Mouse (Mus musculus) activated CD4-positive, CD25-positive, alpha-beta regulatory T cell (primary cell): ENCODE results near the gene Igflr1. TPM values are rescaled to one million over a fixed set of nuclear protein-coding genes. Genes with fewer than 3 reads are reported as not detected.

Experiments used
- polyA plus RNA-seq, 2 experiments: library from polyadenylated mRNA; unstranded; fragments of 100-300 nt; shearing (Covaris generic); gene quantifications; one replicate each; pipeline ENCODE4 v1.2.1; 2017

Gene Igflr1
- polyA plus RNA-seq: 100 to 1,000 TPM in 1 of 2 experiments, 10 to 100 TPM in 1; 66.2 to 268 TPM

GRCm38 (mm10) chr7:30564970-30565571 lies at the start of gene Igflr1:
Gene Igflr1 (plus strand): TSS chr7:30565427.

GRCm38 (mm10) chr7:30534633-30535577 lies 30.3 kb upstream of the Igflr1 start, which contains the start of gene Arhgap33:
Gene Arhgap33 (minus strand): TSS chr7:30535060.

GRCm38 (mm10) chr7:30552102-30553020 lies 12.9 kb upstream of the Igflr1 start, which contains the start of the genes Hspb6 and Proser3:
Gene Hspb6 (plus strand): TSS chr7:30552178.
Gene Proser3 (minus strand): TSS chr7:30552299.

GRCm38 (mm10) chr7:30559443-30559954 lies 5.7 kb upstream of the Igflr1 start, which contains the start of gene Lin37:
Gene Lin37 (minus strand): TSS chr7:30559838.

GRCm38 (mm10) chr7:30563117-30563905 lies 1.9 kb upstream of the Igflr1 start, which contains the start of the genes U2af1l4, Gm49396 and Psenen:
Gene U2af1l4 (plus strand): TSS chr7:30563301.
Gene Gm49396 (plus strand): TSS chr7:30563344.
Gene Psenen (minus strand): TSS chr7:30563627.

GRCm38 (mm10) chr7:30588676-30589434 lies 23.6 kb downstream of the Igflr1 start, which contains the start of gene Kmt2b:
Gene Kmt2b (minus strand): TSS chr7:30588726.

GRCm38 (mm10) chr7:30598786-30599185 lies 33.6 kb downstream of the Igflr1 start, which contains the start of gene Zbtb32:
Gene Zbtb32 (minus strand): TSS chr7:30598909.

GRCm38 (mm10) chr7:30612654-30613402 lies 47.6 kb downstream of the Igflr1 start, which contains the start of gene Upk1a:
Gene Upk1a (minus strand): TSS chr7:30612847.

Other genes starting within 250 kb of the Igflr1 start
- gene E130208F15Rik, start 243.7 kb upstream of the Igflr1 start, polyA plus RNA-seq: not detected
- 10 to 100 TPM; 32.0 to 75.5 TPM for gene Sdhaf1, start 241.5 kb upstream of the Igflr1 start, polyA plus RNA-seq
- not detected for gene Lrfn3, start 202.7 kb upstream of the Igflr1 start, polyA plus RNA-seq
- gene Tyrobp, start 151.7 kb upstream of the Igflr1 start, polyA plus RNA-seq: 10 to 100 TPM in 1 of 2 experiments, 1 to 10 TPM in 1; 7.1 to 32.2 TPM
- 100 to 1,000 TPM; 470 to 543 TPM for gene Hcst, start 145.6 kb upstream of the Igflr1 start, polyA plus RNA-seq
- 10 to 100 TPM; 78.6 to 95.9 TPM for gene Nfkbid, start 143.7 kb upstream of the Igflr1 start, polyA plus RNA-seq
- 10 to 100 TPM; 10.8 to 23.2 TPM for gene Aplp1, start 119.9 kb upstream of the Igflr1 start, polyA plus RNA-seq
- not detected for gene Kirrel2, start 107.7 kb upstream of the Igflr1 start, polyA plus RNA-seq
- not detected for gene Nphs1, start 107.1 kb upstream of the Igflr1 start, polyA plus RNA-seq
- not detected for gene Prodh2, start 71.8 kb upstream of the Igflr1 start, polyA plus RNA-seq
- 1 to 10 TPM; 1.5 to 2.5 TPM for gene Arhgap33, start 30.4 kb upstream of the Igflr1 start, polyA plus RNA-seq
- 1 to 10 TPM; 1.9 to 4.1 TPM for gene Hspb6, start 13.2 kb upstream of the Igflr1 start, polyA plus RNA-seq
- 1 to 10 TPM; 5.7 to 6.2 TPM for gene Proser3, start 13.1 kb upstream of the Igflr1 start, polyA plus RNA-seq
- 100 to 1,000 TPM in 1 of 2 experiments, 10 to 100 TPM in 1; 92.9 to 107 TPM for gene Lin37, start 5.6 kb upstream of the Igflr1 start, polyA plus RNA-seq
- gene U2af1l4, start 2.1 kb upstream of the Igflr1 start, polyA plus RNA-seq: 10 to 100 TPM; 28.3 to 67.8 TPM
- gene Gm49396, start 2.1 kb upstream of the Igflr1 start, polyA plus RNA-seq: 10 to 100 TPM; 53.5 to 82.4 TPM
- 100 to 1,000 TPM; 231 to 234 TPM for gene Psenen, start 1.8 kb upstream of the Igflr1 start, polyA plus RNA-seq
- 10 to 100 TPM; 14.9 to 15.1 TPM for gene Kmt2b, start 23.3 kb downstream of the Igflr1 start, polyA plus RNA-seq
- gene Zbtb32, start 33.5 kb downstream of the Igflr1 start, polyA plus RNA-seq: 10 to 100 TPM; 12.9 to 34.9 TPM
- 1 to 10 TPM in 1 of 2 experiments, under 1 TPM in 1; 0.32 to 1.8 TPM for gene Upk1a, start 47.4 kb downstream of the Igflr1 start, polyA plus RNA-seq
- 100 to 1,000 TPM; 713 to 756 TPM for gene Cox6b1, start 60.7 kb downstream of the Igflr1 start, polyA plus RNA-seq
- gene Etv2, start 70.4 kb downstream of the Igflr1 start, polyA plus RNA-seq: not detected
- gene Rbm42, start 84.9 kb downstream of the Igflr1 start, polyA plus RNA-seq: 100 to 1,000 TPM; 125 to 166 TPM
- 10 to 100 TPM; 18.3 to 29.7 TPM for gene Haus5, start 99.6 kb downstream of the Igflr1 start, polyA plus RNA-seq
- gene Pmis2, start 106.2 kb downstream of the Igflr1 start, polyA plus RNA-seq: under 1 TPM in 1 of 2 experiments, not detected in 1; 0.50 TPM
- gene 2200002J24Rik, start 133.5 kb downstream of the Igflr1 start, polyA plus RNA-seq: not detected
- gene Atp4a, start 146.8 kb downstream of the Igflr1 start, polyA plus RNA-seq: under 1 TPM in 1 of 2 experiments, not detected in 1; 0.34 TPM
- 100 to 1,000 TPM in 1 of 2 experiments, 10 to 100 TPM in 1; 85.3 to 135 TPM for gene Tmem147, start 164.1 kb downstream of the Igflr1 start, polyA plus RNA-seq
- under 1 TPM; 0.34 to 0.55 TPM for gene Gapdhs, start 178.3 kb downstream of the Igflr1 start, polyA plus RNA-seq
- gene Sbsn, start 186.0 kb downstream of the Igflr1 start, polyA plus RNA-seq: 1 to 10 TPM in 1 of 2 experiments, not detected in 1; 2.9 TPM
- gene Dmkn, start 198.3 kb downstream of the Igflr1 start, polyA plus RNA-seq: not detected
- not detected for gene Krtdap, start 222.5 kb downstream of the Igflr1 start, polyA plus RNA-seq